Mouse (Mus musculus): ENCODE measurements around the gene Gng8.

The Gng8 gene

DNA sequence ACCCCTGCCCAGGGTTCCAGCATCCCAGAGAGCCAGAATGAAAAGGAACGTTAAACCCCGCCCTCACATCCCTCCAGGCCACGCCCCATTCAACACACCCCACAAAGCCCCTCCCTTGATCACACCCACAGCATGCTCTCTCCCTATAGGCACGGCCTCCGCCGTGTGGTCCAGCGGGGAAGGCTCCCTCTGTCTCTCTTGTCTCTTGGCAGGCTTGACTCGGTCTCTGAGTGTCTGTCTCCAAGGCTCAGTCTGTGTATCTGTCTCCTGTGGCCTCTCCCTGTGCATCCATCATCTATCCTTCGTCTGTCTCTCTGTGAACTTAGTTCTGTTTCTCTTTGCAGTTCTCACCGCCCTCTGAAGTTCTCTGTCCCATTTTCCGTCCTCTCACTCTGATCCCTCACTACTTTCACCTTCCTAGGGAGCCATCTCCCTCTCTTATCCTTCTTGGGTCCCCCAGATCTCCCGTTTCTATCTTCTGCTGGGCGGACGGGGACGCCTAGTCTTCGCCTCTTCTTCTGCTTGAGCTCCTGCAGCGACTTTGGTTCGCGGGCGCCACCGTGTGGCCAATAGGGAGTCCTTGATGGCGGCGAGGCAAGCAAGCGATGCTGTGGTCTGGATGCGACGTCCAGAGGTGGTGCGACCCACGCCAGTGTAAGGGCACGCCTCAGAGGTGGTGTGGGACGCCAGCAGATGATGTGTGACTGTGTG lies at the start of gene Gng8:
Gng8 (plus strand) TSS at position 146 of the 711 bp plus-strand sequence.
- in situ Hi-C loops (cut with MboI; ENCODE audit: low sequenced_read_pairs) = no loop called here

DNA sequence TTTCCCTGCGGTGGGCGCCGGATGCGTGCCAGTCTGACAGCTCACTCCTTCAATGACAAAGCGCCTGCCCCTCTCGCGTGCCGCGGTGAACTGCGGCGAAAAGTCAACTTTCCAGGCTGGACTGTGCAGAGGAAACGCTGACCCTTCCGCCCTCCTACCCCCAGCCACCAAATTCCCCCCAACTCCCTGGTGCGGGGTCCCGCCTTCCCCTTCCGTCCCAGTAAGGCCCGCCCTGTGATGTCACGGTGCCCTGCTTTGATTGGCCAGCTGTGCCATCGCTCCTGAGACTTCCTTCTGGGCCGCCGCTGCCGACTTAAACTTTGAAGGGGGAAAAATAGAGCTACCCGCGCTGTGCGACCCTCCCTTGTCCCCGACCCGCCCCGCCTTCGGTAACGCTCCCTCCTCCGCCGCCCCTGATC lies 48.9 kb upstream of the Gng8 start, which contains the start of gene Prkd2:
Prkd2 (plus strand) TSS at position 258 of the 419 bp plus-strand sequence.
- in situ Hi-C loops (cut with MboI; ENCODE audit: low sequenced_read_pairs) = no loop called here

DNA sequence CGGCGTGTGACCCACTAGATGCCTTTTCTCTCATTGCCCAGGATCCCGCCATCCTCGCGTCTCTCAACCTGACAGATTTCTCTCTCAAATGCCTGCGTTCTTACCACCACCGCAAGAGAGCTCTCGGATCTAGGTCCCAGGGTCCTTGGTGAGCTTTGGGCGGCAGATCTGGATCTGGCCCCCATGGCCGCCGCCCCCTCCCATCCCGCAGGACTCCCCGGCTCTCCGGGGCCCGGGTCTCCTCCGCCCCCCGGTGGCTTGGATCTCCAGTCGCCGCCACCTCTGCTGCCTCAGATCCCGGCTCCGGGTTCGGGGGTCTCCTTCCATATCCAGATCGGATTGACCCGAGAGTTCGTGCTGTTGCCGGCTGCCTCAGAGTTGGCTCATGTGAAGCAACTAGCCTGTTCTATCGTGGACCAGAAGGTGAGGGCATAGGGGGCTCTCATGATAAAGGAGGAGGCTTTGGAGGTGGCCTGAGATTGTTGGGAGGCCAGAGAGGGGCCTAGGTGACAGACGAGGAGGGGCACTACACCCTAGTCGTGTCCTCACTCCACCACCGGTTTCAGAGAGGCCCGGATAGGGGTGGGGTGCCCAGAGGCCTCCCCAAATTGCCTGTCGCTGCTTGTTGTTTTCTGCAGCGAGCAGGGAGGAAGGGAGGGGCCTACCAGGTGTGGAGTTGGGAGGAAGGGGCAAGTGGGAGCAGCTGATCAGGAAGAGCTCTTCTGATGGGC lies 48.0 kb upstream of the Gng8 start:
- in situ Hi-C loops (cut with MboI; ENCODE audit: low sequenced_read_pairs) = no loop called here

DNA sequence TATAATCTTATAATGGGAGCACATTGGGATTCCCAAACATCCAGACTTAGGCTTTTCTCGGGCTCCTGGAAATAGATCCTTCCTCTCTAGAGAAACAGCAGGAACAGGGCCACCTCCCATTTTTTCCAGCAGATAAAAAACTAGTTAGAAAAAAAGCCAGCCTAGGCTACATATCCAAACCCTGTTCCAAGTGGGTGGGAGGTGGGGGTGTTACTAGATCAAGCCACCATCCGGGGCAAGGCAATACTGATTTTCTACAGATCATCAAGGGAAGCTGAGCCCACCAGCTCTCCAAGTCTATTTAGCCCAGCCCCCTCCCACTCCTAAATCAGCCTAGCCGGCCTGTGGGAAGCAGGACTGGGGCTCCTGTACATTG lies 46.9 kb upstream of the Gng8 start:
- in situ Hi-C loops (cut with MboI; ENCODE audit: low sequenced_read_pairs) = no loop called here

DNA sequence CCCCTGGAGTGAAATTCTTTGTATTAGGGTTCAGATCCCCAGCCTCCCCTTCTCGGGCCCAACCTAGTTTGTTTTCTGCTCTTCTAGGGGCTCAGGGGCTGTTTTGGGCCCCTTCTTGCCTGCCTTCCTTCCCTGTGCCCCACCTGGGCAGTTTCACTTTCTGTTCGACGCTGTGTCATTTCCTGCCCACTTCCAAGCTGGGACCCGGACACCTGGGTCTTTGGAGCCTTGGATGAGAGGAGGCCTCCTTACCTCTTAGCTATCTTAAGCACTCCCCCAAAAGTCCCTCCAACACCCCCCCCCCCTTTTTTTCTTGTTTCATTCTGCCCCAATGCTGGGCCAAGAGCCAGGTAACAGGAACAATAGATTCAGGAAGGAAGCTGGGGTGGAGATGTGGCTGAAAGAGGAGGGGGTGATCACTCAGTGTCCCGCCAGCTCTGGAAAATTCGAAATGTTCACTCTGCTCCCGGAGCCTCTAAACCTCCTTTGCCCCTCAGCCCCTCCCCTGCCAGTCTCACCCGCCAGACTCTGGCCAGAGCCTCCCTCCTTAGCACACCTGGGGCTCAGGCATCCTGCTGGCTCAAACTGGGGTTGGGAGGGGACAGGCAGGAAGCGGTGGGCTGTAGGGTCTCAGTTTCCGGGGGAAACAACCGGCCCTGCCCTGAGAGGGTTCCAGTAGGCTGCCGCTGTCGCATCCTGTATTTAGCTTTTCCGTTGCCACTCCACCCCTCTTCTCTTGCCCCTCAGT lies 46.3 kb upstream of the Gng8 start:
- in situ Hi-C loops (cut with MboI; ENCODE audit: low sequenced_read_pairs) = no loop called here

- in situ Hi-C loops (cut with MboI; ENCODE audit: low sequenced_read_pairs) = no loop called here
Observed at GRCm38 (mm10) chr7:16845820-16846167, 45.8 kb upstream of the Gng8 start.

GRCm38 (mm10) chr7:16846775-16847174 lies 44.8 kb upstream of the Gng8 start:
- in situ Hi-C loops (cut with MboI; ENCODE audit: low sequenced_read_pairs) = no loop called here

DNA sequence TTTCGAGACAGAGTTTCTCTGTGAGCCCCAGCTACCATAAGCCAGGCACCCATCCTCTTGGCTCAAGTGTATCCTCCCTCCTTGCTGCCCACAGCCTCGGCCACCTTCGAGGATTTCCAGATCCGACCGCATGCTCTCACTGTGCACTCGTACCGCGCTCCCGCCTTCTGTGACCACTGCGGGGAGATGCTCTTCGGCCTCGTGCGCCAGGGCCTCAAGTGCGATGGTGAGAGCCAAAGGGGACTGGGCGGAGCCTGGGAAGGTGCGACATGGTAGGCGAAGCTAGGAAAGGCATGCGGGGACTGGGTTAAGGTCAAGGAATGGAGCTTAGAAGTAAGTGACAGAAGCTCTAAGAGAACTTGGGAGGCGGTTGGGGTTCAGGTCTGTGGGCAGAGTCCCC lies 44.1 kb upstream of the Gng8 start:
- in situ Hi-C loops (cut with MboI; ENCODE audit: low sequenced_read_pairs) = no loop called here

DNA sequence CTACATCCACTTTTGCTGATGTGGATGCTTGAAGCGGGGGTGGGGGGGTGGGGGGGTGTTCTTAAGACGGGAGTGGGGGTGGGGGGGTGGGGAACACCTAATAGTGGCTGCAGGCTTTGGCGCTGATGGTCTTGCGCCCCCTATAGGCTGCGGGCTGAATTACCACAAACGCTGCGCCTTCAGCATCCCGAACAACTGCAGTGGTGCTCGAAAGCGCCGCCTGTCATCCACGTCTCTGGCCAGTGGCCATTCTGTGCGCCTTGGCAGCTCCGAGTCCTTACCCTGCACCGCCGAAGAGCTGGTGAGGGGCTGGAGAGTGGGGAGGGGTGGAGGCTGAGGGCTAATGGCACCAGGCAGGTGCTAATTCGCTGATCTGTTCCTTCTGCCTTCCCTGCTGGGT lies 43.0 kb upstream of the Gng8 start:
- in situ Hi-C loops (cut with MboI; ENCODE audit: low sequenced_read_pairs) = no loop called here

DNA sequence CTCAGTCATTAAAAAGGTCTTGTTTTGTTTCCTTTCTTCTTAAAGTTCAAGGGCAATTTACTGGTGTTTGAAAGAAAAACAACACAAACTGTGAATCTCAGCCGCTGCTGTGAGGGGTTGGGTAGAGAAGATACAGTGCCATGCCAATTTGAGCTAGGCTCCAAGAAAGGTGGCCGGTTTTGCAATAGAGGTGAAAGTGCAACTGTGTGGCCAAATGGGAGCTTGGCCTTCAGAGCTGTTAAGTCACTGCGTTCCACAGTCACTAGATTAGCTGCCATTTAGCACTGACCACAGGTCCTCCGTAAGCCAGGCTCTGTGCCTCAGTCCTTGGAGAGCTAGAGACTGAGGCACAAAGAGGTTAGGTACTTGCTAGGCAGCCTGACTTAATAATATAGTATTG lies 40.0 kb upstream of the Gng8 start:
- in situ Hi-C loops (cut with MboI; ENCODE audit: low sequenced_read_pairs) = no loop called here

DNA sequence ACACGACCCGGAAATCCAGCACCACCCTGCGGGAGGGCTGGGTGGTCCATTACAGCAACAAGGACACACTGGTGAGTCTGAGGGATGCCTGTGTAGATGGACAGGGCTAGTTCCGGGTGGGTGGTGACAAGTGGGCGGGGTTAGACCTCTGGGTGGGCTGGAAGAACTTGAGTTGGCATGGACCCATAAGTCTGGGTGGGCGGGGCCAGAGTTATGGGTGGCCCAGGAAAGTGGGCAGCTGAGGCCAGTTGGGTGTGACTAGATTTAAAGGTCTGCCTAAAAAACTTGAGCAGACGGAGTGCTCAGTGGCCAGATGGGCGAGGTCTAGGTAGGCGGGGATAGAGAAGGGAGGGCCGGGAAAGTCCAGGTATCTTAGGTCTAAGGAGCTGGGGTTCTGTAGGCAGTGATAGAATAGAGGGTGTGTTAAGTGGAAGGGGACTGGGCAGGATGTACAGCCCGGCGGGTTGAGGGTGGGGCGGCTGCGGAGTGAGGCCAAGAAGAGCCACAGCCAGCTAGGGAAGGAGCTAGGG lies 38.2 kb upstream of the Gng8 start:
- in situ Hi-C loops (cut with MboI; ENCODE audit: low sequenced_read_pairs) = no loop called here

DNA sequence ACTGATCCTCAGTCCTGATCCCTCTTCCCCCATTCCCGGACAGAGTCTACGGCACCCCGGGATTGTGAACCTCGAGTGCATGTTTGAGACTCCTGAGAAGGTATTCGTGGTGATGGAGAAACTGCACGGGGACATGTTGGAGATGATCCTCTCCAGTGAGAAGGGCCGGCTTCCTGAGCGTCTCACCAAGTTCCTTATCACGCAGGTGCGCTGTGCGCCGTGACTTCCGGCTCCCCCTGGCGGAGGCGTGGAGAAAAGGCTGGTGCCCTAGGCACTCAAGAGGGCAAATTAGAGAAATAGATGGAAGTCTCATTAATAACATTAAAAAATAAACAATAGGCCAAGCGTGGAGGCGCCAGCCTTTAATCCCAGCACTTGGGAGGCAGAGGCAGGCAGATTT lies 33.2 kb upstream of the Gng8 start:
- in situ Hi-C loops (cut with MboI; ENCODE audit: low sequenced_read_pairs) = no loop called here

GRCm38 (mm10) chr7:16859902-16860651 lies 31.5 kb upstream of the Gng8 start:
- in situ Hi-C loops (cut with MboI; ENCODE audit: low sequenced_read_pairs) = no loop called here

GRCm38 (mm10) chr7:16867488-16867887 lies 24.1 kb upstream of the Gng8 start:
- in situ Hi-C loops (cut with MboI; ENCODE audit: low sequenced_read_pairs) = no loop called here

GRCm38 (mm10) chr7:16869497-16869896 lies 22.1 kb upstream of the Gng8 start:
- in situ Hi-C loops (cut with MboI; ENCODE audit: low sequenced_read_pairs) = no loop called here

- in situ Hi-C loops (cut with MboI; ENCODE audit: low sequenced_read_pairs) = no loop called here
Observed at GRCm38 (mm10) chr7:16871600-16871999, 20.0 kb upstream of the Gng8 start.

DNA sequence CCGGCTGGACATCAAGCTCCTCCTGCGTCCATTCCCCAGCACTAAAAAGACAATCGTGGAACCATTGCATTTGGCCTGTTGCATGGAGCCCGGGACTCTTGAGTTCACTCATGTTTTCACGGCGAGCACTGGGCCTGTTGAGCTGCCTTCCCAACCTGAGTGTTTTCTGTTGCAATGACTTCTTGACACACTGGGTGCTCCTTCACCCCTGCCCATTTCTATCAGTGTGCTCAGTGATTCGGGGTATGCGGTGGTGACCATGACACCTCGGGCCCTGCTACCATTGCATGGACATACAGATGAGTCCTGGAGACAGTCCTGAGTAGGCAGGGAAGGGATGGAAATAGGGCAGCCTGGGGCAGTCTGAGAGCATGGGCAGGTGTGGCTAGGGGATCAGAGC lies 19.1 kb upstream of the Gng8 start:
- in situ Hi-C loops (cut with MboI; ENCODE audit: low sequenced_read_pairs) = no loop called here

DNA sequence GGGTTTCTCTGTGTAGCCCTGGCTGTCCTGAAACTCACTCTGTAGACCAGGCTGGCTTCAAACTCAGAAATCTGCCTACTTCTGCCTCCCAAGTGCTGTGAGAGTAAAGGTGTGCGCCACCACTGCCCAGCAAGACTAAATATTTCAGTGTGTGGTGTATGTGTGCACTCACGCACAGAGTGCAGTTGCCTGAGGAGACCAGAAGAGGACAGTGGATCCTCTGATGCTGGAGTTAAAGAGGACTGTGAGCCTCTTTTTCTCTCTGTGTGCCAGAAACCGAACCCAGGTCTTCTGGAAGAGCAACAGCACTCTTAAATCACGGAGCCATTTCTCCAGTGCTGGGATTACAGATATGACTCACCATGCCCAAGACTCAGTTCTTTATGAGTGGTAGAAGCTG lies 18.2 kb upstream of the Gng8 start:
- in situ Hi-C loops (cut with MboI; ENCODE audit: low sequenced_read_pairs) = no loop called here

DNA sequence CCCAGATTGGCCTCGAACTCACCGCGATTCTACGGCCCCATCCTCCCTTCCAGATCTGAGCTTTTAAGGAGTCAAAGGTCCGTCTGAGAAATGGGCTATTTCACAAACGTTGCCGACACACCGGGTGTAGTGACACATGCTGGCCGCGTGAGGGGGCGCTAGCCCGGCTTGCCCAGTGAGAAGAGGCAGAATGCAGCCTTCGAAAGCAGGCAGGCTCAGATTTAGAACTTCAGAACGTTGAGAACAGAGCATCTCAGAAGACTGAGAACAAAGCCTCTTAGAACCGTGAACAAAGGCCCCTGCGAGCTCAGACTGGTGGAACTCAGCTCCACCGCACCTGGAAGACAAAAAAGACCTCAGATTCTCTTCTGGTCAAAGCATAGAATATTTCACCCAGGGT lies 17.4 kb upstream of the Gng8 start:
- in situ Hi-C loops (cut with MboI; ENCODE audit: low sequenced_read_pairs) = no loop called here

- in situ Hi-C loops (cut with MboI; ENCODE audit: low sequenced_read_pairs) = no loop called here
Observed at GRCm38 (mm10) chr7:16874756-16875309, 16.8 kb upstream of the Gng8 start.

GRCm38 (mm10) chr7:16875310-16875325 lies 16.5 kb upstream of the Gng8 start, which contains the start of gene Dact3:
Gene Dact3, plus strand, starts transcription at chr7:16875317.
- in situ Hi-C loops (cut with MboI; ENCODE audit: low sequenced_read_pairs) = no loop called here

All from CH12F3 (cell line).